Mouse (Mus musculus) MEL (cell line): Measurements from ENCODE around the gene Foxc2.

Experiments used
- CHD2 ChIP-seq: IDR thresholded peaks from 2 replicates; pipeline ENCODE4 v1.6.1; 2011; ENCODE audit warnings: low read length, improper control_type of control experiment
- CTCF ChIP-seq, 3 experiments: IDR thresholded peaks in 2 of 3; conservative IDR thresholded peaks in 1 of 3; 2 replicates each; pipeline ENCODE4 v1.5.1; 2011 to 2012; ENCODE audit warnings: low read length in 3 of 3, low read depth in 2 of 3, mild to moderate bottlenecking in 2 of 3, improper control_type of control experiment in 1 of 3, inconsistent platforms in 1 of 3, mixed read lengths in 1 of 3, moderate library complexity in 1 of 3; ENCODE audit not compliant: control insufficient read depth in 1 of 3, insufficient read depth in 1 of 3, poor library complexity in 1 of 3, severe bottlenecking in 1 of 3
- ELF1 ChIP-seq: IDR thresholded peaks from 2 replicates; pipeline ENCODE4 v1.6.1; 2014; ENCODE audit warnings: low read depth, mild to moderate bottlenecking, inconsistent platforms, low read length, improper control_type of control experiment, moderate library complexity
- EP300 ChIP-seq, 2 experiments: IDR thresholded peaks; 2 replicates each; pipeline ENCODE4 v1.6.1; 2011; ENCODE audit warnings: improper control_type of control experiment in 2 of 2, low read length in 2 of 2, low read depth in 1 of 2, mild to moderate bottlenecking in 1 of 2
- ETS1 ChIP-seq: IDR thresholded peaks from 2 replicates; pipeline ENCODE4 v1.6.1; 2012; ENCODE audit warnings: low read depth, mild to moderate bottlenecking, inconsistent platforms, low read length, improper control_type of control experiment, moderate library complexity
- HCFC1 ChIP-seq: IDR thresholded peaks from 2 replicates; pipeline ENCODE4 v1.6.1; 2012; ENCODE audit warnings: low read depth, mild to moderate bottlenecking, inconsistent platforms, low read length, improper control_type of control experiment, moderate library complexity
- JUND ChIP-seq: IDR thresholded peaks from 2 replicates; pipeline ENCODE4 v1.6.1; 2011; ENCODE audit warnings: low read depth, mild to moderate bottlenecking, improper control_type of control experiment, low read length
- MAX ChIP-seq: IDR thresholded peaks from 2 replicates; pipeline ENCODE4 v1.6.1; 2011; ENCODE audit warnings: low read length, improper control_type of control experiment
- MAZ ChIP-seq: IDR thresholded peaks from 2 replicates; pipeline ENCODE4 v1.6.1; 2012; ENCODE audit warnings: low read depth, mild to moderate bottlenecking, inconsistent platforms, low read length, improper control_type of control experiment
- MXI1 ChIP-seq: IDR thresholded peaks from 2 replicates; pipeline ENCODE4 v1.6.1; 2011; ENCODE audit warnings: mild to moderate bottlenecking, low read depth, low read length, improper control_type of control experiment
- NELFE ChIP-seq: IDR thresholded peaks from 2 replicates; pipeline ENCODE4 v1.6.1; 2011; ENCODE audit warnings: low read depth, low read length, improper control_type of control experiment
- POLR2A ChIP-seq, 2 experiments: IDR thresholded peaks; 2 replicates each; pipeline ENCODE4 v1.6.1; 2011 to 2012; ENCODE audit warnings: low read length in 2 of 2, mild to moderate bottlenecking in 2 of 2, control low read depth in 1 of 2, improper control_type of control experiment in 1 of 2, low read depth in 1 of 2, moderate library complexity in 1 of 2; ENCODE audit not compliant: control insufficient read depth in 1 of 2, insufficient read depth in 1 of 2, poor library complexity in 1 of 2
- TCF12 ChIP-seq: IDR thresholded peaks from 2 replicates; pipeline ENCODE4 v1.6.1; 2014; ENCODE audit warnings: low read depth, mild to moderate bottlenecking, inconsistent platforms, low read length, improper control_type of control experiment, moderate library complexity

DNA sequence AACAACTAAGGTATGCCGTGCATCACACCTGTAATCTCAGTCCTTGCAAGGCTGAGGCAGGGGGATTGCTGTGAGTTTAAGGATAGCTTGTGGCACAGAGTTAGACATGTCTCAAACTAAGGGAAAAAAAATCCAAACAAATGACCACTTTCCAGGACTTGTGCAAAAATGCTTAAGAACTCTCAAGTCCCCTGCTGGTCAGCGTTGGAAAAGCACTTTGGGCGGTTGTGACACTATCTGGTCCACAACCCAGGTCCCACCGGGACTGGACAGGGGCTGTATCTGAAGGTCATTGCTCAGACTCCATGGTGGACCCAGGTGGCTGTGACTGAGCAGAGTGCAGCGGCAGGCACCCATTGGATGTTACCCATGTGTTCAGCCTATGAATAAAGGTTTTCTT lies 14.6 kb downstream of the Foxc2 start:
- no peak for TF ChIP-seq TCF12
- TF ChIP-seq MAX, result no peak
- no peak for TF ChIP-seq EP300 (IDR thresholded peaks at IDR 0.05; ENCODE audit: low read depth in 1 of 2, low read length in 2 of 2)
- no peak for TF ChIP-seq ETS1
- no peak for TF ChIP-seq HCFC1
- no peak for TF ChIP-seq ELF1
- peak; percentile 42 to 68 (median 45) for TF ChIP-seq CTCF (IDR thresholded peaks at IDR 0.05 in 2 of 3, conservative IDR thresholded peaks at IDR 0.05 in 1 of 3; ENCODE audit: control insufficient read depth in 1 of 3, insufficient read depth in 1 of 3, low read depth in 2 of 3, low read length in 3 of 3, poor library complexity in 1 of 3, severe bottlenecking in 1 of 3)
- no peak for TF ChIP-seq MAZ
- TF ChIP-seq POLR2A (IDR thresholded peaks at IDR 0.05; ENCODE audit: control insufficient read depth in 1 of 2, insufficient read depth in 1 of 2, low read depth in 1 of 2, low read length in 2 of 2, poor library complexity in 1 of 2), result no peak
- TF ChIP-seq JUND, result no peak
- no peak for TF ChIP-seq CHD2
- TF ChIP-seq NELFE, result no peak
- no peak for TF ChIP-seq MXI1
